Mouse (Mus musculus) lung, embryonic 16.5 days (tissue): ENCODE results near the gene Aimp2. TPM values are rescaled to one million over a fixed set of nuclear protein-coding genes. Genes with fewer than 3 reads are reported as not detected.

ENCODE experiments used
- ATAC-seq: fragments of 200-750 bp; cut with Nextera tagmentation; 2 replicates; pipeline ENCODE4 v1.8.0; 2017; ENCODE audit warnings: low read depth, mild to moderate bottlenecking, moderate library complexity
- H3K27ac ChIP-seq: fragments of 300-500 bp; sonication (generic); 2 replicates; pipeline ENCODE4 v1.5.1; 2014; ENCODE audit warnings: mild to moderate bottlenecking, control low read depth, low read length
- H3K27me3 ChIP-seq: fragments of 300-500 bp; sonication (generic); 2 replicates; pipeline ENCODE4 v1.6.1; 2014; ENCODE audit warnings: low read depth, low read length, mixed read lengths; ENCODE audit not compliant: control insufficient read depth, insufficient read depth
- H3K36me3 ChIP-seq: fragments of 300-500 bp; sonication (generic); 2 replicates; pipeline ENCODE4 v1.6.1; 2014; ENCODE audit warnings: low read length; ENCODE audit not compliant: control insufficient read depth, insufficient read depth
- H3K4me1 ChIP-seq: fragments of 300-500 bp; sonication (generic); replicated peaks from 2 replicates; pipeline ENCODE4 v1.6.1; 2014; ENCODE audit warnings: low read length, mixed read lengths; ENCODE audit not compliant: control insufficient read depth, insufficient read depth
- H3K4me2 ChIP-seq: fragments of 300-500 bp; sonication (generic); 2 replicates; pipeline ENCODE4 v1.6.1; 2014; ENCODE audit warnings: low read depth, low read length, control low read depth
- H3K4me3 ChIP-seq: fragments of 300-500 bp; sonication (generic); 2 replicates; pipeline ENCODE4 v1.5.1; 2014; ENCODE audit warnings: mild to moderate bottlenecking, low read length, control low read depth
- H3K9ac ChIP-seq: fragments of 300-500 bp; sonication (generic); 2 replicates; pipeline ENCODE4 v1.6.1; 2014; ENCODE audit warnings: low read length, control low read depth
- H3K9me3 ChIP-seq: fragments of 300-500 bp; sonication (generic); 2 replicates; pipeline ENCODE4 v1.6.1; 2016; ENCODE audit warnings: low read length; ENCODE audit not compliant: control insufficient read depth
- WGBS: fragments of 180-500 bp; shearing (Covaris S2); extraction: QIAGEN DNeasy Blood & Tissue Kit; methylation state at CpG from one replicate; pipeline ENCODE4 v1.1.7; 2014; 5-methylcytosine and 5-hydroxymethylcytosine counted together
- polyA plus RNA-seq: library from polyadenylated mRNA; unstranded; fragments of >200 nt; fragmentation: Nextera tagmentation; extraction: Ambion mirVana; gene quantifications from 2 replicates; pipeline ENCODE4 v1.2.1, GENCODE M21; 2015

The Aimp2 gene
- polyA plus RNA-seq, 1 experiment from 2014 or later, result 79.8 TPM

DNA sequence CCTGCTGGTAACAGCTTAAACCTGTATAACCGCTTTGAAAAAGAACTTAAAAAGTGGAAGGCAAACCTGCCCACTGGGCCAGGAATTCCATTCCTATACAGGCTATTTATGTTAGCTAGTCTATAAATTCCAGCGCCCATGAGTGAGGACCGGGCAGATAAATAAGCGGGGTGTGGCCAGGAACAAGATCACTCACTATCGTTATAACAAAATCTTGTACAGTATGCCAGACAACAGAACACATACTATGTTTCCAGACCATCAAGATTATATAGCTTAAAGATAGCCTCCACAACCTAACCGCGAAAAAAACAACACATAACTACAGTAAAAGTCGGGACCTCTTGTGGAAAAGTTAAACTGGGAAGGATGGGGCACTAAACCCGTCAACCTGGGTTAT lies 721 bp downstream of the Aimp2 start:
- peaks cover 9% of the 10 kb centered on the region for H3K36me3 ChIP-seq

GRCm38 (mm10) chr5:143906429-143906828 lies 3.2 kb downstream of the Aimp2 start:
- Histone ChIP-seq H3K36me3 (peaks cover 16% of the 10 kb centered on the region), H3K27ac (no peak overlapping the region), H3K4me2 (no peak overlapping the region), H3K4me1 (peaks cover 20% of the 10 kb centered on the region), H3K9me3 (no peaks in the 10 kb centered on the region), H3K9ac (no peak overlapping the region), H3K4me3 (no peak overlapping the region), H3K27me3 (no peaks in the 10 kb centered on the region)
- 79% methylated on average over 8 of the region's 8 CpGs for WGBS
- ATAC-seq, result no peak

More for the DNA sequence above, 721 bp downstream of the Aimp2 start:
- no peaks in the 10 kb centered on the region for H3K9me3 ChIP-seq
- H3K4me2 ChIP-seq, result peak overlapping the region; percentile 76
- H3K27me3 ChIP-seq, result no peaks in the 10 kb centered on the region
- H3K4me1 ChIP-seq, result peaks cover 20% of the 10 kb centered on the region
- H3K4me3 ChIP-seq, result peak overlapping the region; percentile 68
- 1% methylated on average over 9 of the region's 9 CpGs for WGBS
- ATAC-seq, result no peak
- peak overlapping the region; percentile 76 for H3K9ac ChIP-seq
- H3K27ac ChIP-seq, result peak overlapping the region; percentile 93

DNA sequence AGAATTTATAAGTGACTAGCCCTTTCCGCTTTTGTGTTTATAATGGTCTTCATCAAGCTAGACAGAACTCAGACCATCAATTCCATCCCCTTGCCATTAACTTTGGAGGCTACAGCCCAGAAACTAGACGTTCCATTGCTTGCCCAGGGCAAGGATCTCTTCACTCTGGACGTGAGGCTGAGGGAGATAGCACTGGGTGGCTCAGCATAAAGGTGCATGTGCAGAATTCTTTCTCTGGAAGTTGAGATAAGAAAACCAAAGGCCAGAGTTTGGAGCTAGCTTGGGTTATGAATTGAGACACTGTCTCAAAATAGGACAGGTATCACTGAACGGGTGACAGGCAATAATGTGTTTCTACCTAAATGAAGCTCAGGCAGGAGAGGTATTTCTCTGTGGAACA lies 5.8 kb downstream of the Aimp2 start:
- Histone ChIP-seq H3K4me1 (peaks cover 11% of the 10 kb centered on the region), H3K27ac (no peak overlapping the region), H3K36me3 (peaks cover 30% of the 10 kb centered on the region), H3K9me3 (no peaks in the 10 kb centered on the region), H3K9ac (no peak overlapping the region), H3K27me3 (no peaks in the 10 kb centered on the region), H3K4me3 (no peak overlapping the region), H3K4me2 (no peak overlapping the region)
- WGBS, result 86% methylated on average over 4 of the region's 4 CpGs
- no peak for ATAC-seq

DNA sequence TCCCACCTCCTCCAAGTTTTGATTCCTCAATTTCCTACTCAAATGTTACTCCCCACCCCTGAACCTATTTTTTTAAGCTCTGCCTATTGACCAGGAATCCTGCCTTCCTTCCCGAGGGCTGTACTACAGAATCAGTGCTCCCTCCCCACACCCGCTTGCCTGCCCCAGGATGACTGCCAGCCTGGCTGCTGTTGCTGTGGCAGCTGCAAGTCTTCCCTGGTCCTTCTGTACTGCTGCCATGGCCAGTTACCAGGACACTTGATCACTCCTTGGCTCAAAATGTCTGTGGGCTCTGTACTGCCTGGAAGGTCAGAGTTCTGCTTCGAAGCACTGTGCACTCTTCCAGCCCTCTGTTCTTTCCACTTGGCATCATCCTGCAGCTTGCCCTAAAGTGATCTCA lies 7.5 kb downstream of the Aimp2 start:
- Histone ChIP-seq H3K27me3 (no peaks in the 10 kb centered on the region), H3K4me3 (no peak overlapping the region), H3K9me3 (no peaks in the 10 kb centered on the region), H3K4me1 (no peaks in the 10 kb centered on the region), H3K27ac (no peak overlapping the region), H3K36me3 (peaks cover 37% of the 10 kb centered on the region), H3K4me2 (no peak overlapping the region), H3K9ac (no peak overlapping the region)
- ATAC-seq, result no peak
- whole genome bisulfite sequencing, result 80% methylated on average over 3 of the region's 3 CpGs

DNA sequence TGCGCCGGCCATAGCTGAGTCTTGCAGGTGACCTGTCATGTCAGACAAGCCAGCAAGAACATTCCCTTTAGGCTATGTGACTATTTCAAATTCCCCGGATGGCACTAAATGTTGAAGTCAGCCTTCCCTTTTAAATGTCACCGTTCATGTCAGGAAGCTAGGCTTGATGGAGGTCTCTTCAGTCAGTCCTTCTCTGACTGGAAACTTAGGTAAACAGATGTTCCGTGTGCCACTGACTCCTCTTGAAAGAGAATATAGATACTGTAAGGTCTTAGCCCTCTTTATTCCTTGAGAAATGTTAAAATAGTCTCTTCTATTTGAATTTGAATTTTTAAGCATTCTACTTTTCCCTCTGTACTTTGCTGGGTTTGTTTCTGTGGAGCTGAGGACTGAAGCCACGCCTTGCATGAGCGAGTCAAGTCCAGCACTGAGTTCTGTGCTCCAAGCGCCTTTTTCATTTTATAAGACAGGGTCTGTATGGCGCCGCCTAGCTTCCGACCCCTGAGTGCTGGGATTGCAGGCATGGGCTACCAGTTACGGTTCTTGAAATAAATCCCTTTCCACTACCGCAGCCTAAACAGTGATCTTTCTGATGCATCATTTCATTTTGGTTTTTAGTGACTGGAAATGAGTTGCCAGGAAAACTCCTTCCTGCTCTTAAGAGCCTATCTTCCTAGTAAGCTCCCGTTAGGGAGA lies 11.9 kb downstream of the Aimp2 start, which contains the start of gene Ankrd61:
Gene Ankrd61, minus strand, starts transcription at position 51 of the 696 bp plus-strand sequence.
- ATAC-seq, result no peak
- H3K36me3 ChIP-seq, result peaks cover 25% of the 10 kb centered on the region
- WGBS, result 81% methylated on average over 14 of the region's 14 CpGs

DNA sequence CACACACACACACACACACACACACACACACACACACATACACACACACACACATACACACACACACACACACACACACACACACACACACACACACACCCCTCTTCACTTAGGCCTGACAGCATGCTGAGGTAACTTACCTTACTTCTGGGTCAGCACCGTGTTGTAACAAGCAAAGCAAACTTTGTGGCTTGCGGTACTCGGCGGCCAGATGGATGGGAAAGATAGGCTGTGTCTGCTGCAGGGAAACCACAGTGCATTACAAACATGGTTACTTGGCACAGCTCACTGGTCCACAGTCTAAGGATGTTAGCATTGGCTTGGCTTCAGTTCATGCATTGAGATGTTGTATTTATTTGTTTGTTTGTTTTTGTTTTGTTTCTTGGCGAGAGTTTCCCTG lies 16.3 kb downstream of the Aimp2 start:
- H3K36me3 ChIP-seq, result peaks cover 16% of the 10 kb centered on the region
- no peak overlapping the region for H3K27ac ChIP-seq
- H3K4me2 ChIP-seq, result no peak overlapping the region
- H3K27me3 ChIP-seq, result no peaks in the 10 kb centered on the region
- no peaks in the 10 kb centered on the region for H3K4me1 ChIP-seq
- no peaks in the 10 kb centered on the region for H3K9me3 ChIP-seq
- ATAC-seq, result no peak
- H3K4me3 ChIP-seq, result no peak overlapping the region
- 68% methylated on average over 5 of the region's 5 CpGs for WGBS
- H3K9ac ChIP-seq, result no peak overlapping the region

More for the DNA sequence above, 11.9 kb downstream of the Aimp2 start, which contains the start of gene Ankrd61:
- no peaks in the 10 kb centered on the region for H3K4me1 ChIP-seq
- no peak within 1 kb of the TSS for H3K4me2 ChIP-seq
- H3K27ac ChIP-seq, result no peak within 1 kb of the TSS
- H3K4me3 ChIP-seq, result no peak within 1 kb of the TSS
- H3K9me3 ChIP-seq, result no peaks in the 10 kb centered on the region
- no peak within 1 kb of the TSS for H3K9ac ChIP-seq
- no peaks in the 10 kb centered on the region for H3K27me3 ChIP-seq

GRCm38 (mm10) chr5:143892255-143892886 lies 17.3 kb downstream of the Aimp2 start:
- Histone ChIP-seq H3K36me3 (peaks cover 15% of the 10 kb centered on the region), H3K9me3 (no peaks in the 10 kb centered on the region), H3K4me2 (no peak overlapping the region), H3K27me3 (no peaks in the 10 kb centered on the region), H3K27ac (no peak overlapping the region), H3K4me1 (no peaks in the 10 kb centered on the region), H3K9ac (no peak overlapping the region), H3K4me3 (no peak overlapping the region)
- WGBS, result 64% methylated on average over 9 of the region's 9 CpGs
- ATAC-seq, result no peak

- Histone ChIP-seq H3K27me3 (no peaks in the 10 kb centered on the region), H3K27ac (no peak overlapping the region), H3K9ac (no peak overlapping the region), H3K4me2 (no peak overlapping the region), H3K9me3 (peaks cover 3% of the 10 kb centered on the region; the same call in 1 of the 2 replicates), H3K4me3 (no peak overlapping the region), H3K4me1 (no peaks in the 10 kb centered on the region), H3K36me3 (peaks cover 24% of the 10 kb centered on the region)
- ATAC-seq, result no peak
- 69% methylated on average over 6 of the region's 6 CpGs for WGBS
These were observed 18.9 kb downstream of the Aimp2 start for GRCm38 (mm10) chr5:143890741-143891140.

DNA sequence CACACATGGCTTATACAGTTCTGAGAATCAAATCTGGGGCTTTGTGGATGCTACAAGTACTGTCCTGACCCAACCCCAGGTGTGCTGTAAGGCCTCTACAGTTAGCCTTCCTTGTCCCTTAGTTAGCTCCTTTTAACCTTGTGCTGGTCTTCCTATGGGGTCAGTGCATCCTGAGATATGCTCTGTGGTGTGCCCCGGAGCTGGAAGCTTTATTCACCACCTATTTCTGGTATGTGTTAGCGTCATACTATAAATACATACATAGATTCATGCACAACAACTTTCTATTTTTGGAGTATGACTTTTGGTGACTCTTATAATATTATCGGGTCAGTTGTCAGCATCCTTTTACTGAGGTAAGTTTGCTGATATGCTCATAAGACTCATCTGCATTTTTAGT lies 24.4 kb downstream of the Aimp2 start:
- no peak overlapping the region for H3K27ac ChIP-seq
- no peaks in the 10 kb centered on the region for H3K4me1 ChIP-seq
- ATAC-seq, result no peak
- WGBS, result 98% methylated on average over 3 of the region's 3 CpGs
- peaks cover 4% of the 10 kb centered on the region; the same call in 1 of the 2 replicates for H3K9me3 ChIP-seq
- peaks cover 51% of the 10 kb centered on the region for H3K36me3 ChIP-seq
- H3K4me2 ChIP-seq, result no peak overlapping the region
- no peak overlapping the region for H3K9ac ChIP-seq
- no peak overlapping the region for H3K4me3 ChIP-seq
- no peaks in the 10 kb centered on the region for H3K27me3 ChIP-seq
